Comparison of ENCODE assay signal across 35 mouse cellular contexts in genomic region chr17:66586741-66587140, GRCm38 (mm10). TPM values are rescaled to one million over a fixed set of nuclear protein-coding genes. Genes with fewer than 3 reads are reported as not detected.
"Had no signal": no experiment of that assay in that cellular context is flagged by ENCODE, and none has a peak within 500 bp of the region (broad histone marks: within the 10 kb centered on the region; RNA-seq: fewer than 3 reads in every experiment).

No protein-coding gene starts in this region.

- H3K9me3 ChIP-seq: embryonic facial prominence, embryonic 10.5 days; embryonic facial prominence, embryonic 12.5 days; embryonic facial prominence, embryonic 13.5 days; embryonic facial prominence, embryonic 15.5 days; forebrain, embryonic 10.5 days; forebrain, embryonic 12.5 days; forebrain, embryonic 13.5 days; forebrain, embryonic 15.5 days had no signal

- H3K36me3 ChIP-seq: embryonic facial prominence, embryonic 10.5 days; embryonic facial prominence, embryonic 12.5 days; embryonic facial prominence, embryonic 13.5 days; embryonic facial prominence, embryonic 15.5 days; forebrain, embryonic 10.5 days; forebrain, embryonic 12.5 days; forebrain, embryonic 15.5 days had no signal

- H3K4me1 ChIP-seq: embryonic facial prominence, embryonic 10.5 days; forebrain, embryonic 10.5 days; forebrain, embryonic 12.5 days; forebrain, embryonic 13.5 days; forebrain, embryonic 15.5 days had no signal

- H3K4me2 ChIP-seq: embryonic facial prominence, embryonic 12.5 days; embryonic facial prominence, embryonic 13.5 days; embryonic facial prominence, embryonic 15.5 days; forebrain, embryonic 12.5 days; forebrain, embryonic 13.5 days; forebrain, embryonic 15.5 days had no signal

- H3K9ac ChIP-seq: embryonic facial prominence, embryonic 12.5 days; embryonic facial prominence, embryonic 13.5 days; embryonic facial prominence, embryonic 15.5 days; forebrain, embryonic 12.5 days; forebrain, embryonic 13.5 days; forebrain, embryonic 15.5 days; forebrain, postnatal 0 days had no signal

- H3K27ac ChIP-seq: embryonic facial prominence, embryonic 10.5 days; embryonic facial prominence, embryonic 12.5 days; embryonic facial prominence, embryonic 13.5 days; embryonic facial prominence, embryonic 15.5 days; forebrain, embryonic 10.5 days; forebrain, embryonic 12.5 days; forebrain, embryonic 13.5 days; forebrain, embryonic 15.5 days; gastrocnemius, adult 2 months; heart, adult 2 months had no signal

- DNase-seq: cerebellum, adult 2 months; cerebellum, adult 8-10 months; cerebellum, adult 9-10 months; cerebellum, adult 9-11 months; cerebellum, postnatal 25 days; cerebellum, postnatal 36 days; embryo, embryonic 11 days; forebrain, postnatal 0 days; gastrocnemius, adult 2 months; gastrocnemius, postnatal 10 days; gastrocnemius, postnatal 14 days; gastrocnemius, postnatal 25 days; gastrocnemius, postnatal 36 days; heart, adult 18-20 months; heart, adult 2 months had no signal

- ATAC-seq: forebrain, embryonic 13.5 days; forebrain, embryonic 14.5 days; forebrain, embryonic 15.5 days; forebrain, embryonic 16.5 days had no signal

- H3K4me3 ChIP-seq: embryonic facial prominence, embryonic 10.5 days; embryonic facial prominence, embryonic 12.5 days; embryonic facial prominence, embryonic 13.5 days; embryonic facial prominence, embryonic 15.5 days; erythroblast, embryonic 14.5 days; forebrain, embryonic 10.5 days; forebrain, embryonic 12.5 days; forebrain, embryonic 13.5 days; forebrain, embryonic 15.5 days; gastrocnemius, adult 2 months; heart, adult 2 months had no signal

- H3K27me3 ChIP-seq: embryonic facial prominence, embryonic 12.5 days; embryonic facial prominence, embryonic 13.5 days; embryonic facial prominence, embryonic 15.5 days; forebrain, embryonic 12.5 days; forebrain, embryonic 13.5 days; forebrain, embryonic 15.5 days had no signal

RNA-seq across cellular contexts. Expression of gene Themis3, which starts 7.7 kb away (rescaled TPM):
- total RNA-seq: common myeloid progenitor, adult 5-6 weeks; forebrain, postnatal 0 days; gastrocnemius, postnatal 10 days; gastrocnemius, postnatal 14 days; gastrocnemius, postnatal 4 days; granulocyte monocyte progenitor cell, adult 5-6 weeks; heart, adult 18-20 months; heart, adult 2 months had no signal
- polyA plus RNA-seq: cerebellum, adult 2 months; cortical plate, adult 2 months; embryonic facial prominence, embryonic 10.5 days; embryonic facial prominence, embryonic 11.5 days; embryonic facial prominence, embryonic 12.5 days; embryonic facial prominence, embryonic 14.5 days; embryonic facial prominence, embryonic 15.5 days; erythroblast, embryonic 14.5 days; forebrain, embryonic 11.5 days; forebrain, embryonic 12.5 days; forebrain, embryonic 13.5 days; forebrain, embryonic 14.5 days; forebrain, embryonic 15.5 days; forebrain, embryonic 16.5 days; forebrain, postnatal 0 days; frontal cortex, adult 2 months; gonadal fat pad, adult 2 months; heart, adult 2 months had no signal
